Mouse (Mus musculus): ENCODE measurements around the gene Gm20403. TPM values are rescaled to one million over a fixed set of nuclear protein-coding genes. Genes with fewer than 3 reads are reported as not detected.

Gm20403 gene
- polyA plus RNA-seq, 1 experiment from 2014 or later = 0.36 TPM

GRCm38 (mm10) chr12:54985257-54986051 is 875 bp downstream of the Gm20403 start:
- peak overlapping the region; percentile 93 for H3K4me2 ChIP-seq (ENCODE audit: low read depth, low read length)
- H3K4me3 ChIP-seq (ENCODE audit: low read depth, low read length) = peak overlapping the region; percentile 92
- H3K9ac ChIP-seq (replicated peaks) = peak overlapping the region; percentile 88
- peak; percentile 73 for DNase-seq
- WGBS (ENCODE audit: insufficient replicate concordance) = 1% methylated on average over 79 of the region's 117 CpGs
- H3K27me3 ChIP-seq (ENCODE audit: insufficient read depth, low read length) = no peaks in the 10 kb centered on the region
- TF ChIP-seq EP300 (IDR thresholded peaks at IDR 0.05; ENCODE audit: low read depth) (no peak), CTCF (IDR thresholded peaks at IDR 0.05; ENCODE audit: low read depth) (no peak; the same call in 1 of the 2 replicates)
- H3K9me3 ChIP-seq (ENCODE audit: low read length) = no peaks in the 10 kb centered on the region
- ATAC-seq = peak; percentile 67
- H3K27ac ChIP-seq (ENCODE audit: low read depth) = peak overlapping the region; percentile 98
- H3K4me1 ChIP-seq (ENCODE audit: insufficient read depth) = peaks cover 18% of the 10 kb centered on the region
- H3K36me3 ChIP-seq (replicated peaks; ENCODE audit: insufficient read depth, low read length) = peaks cover 21% of the 10 kb centered on the region

- TF ChIP-seq EP300 (IDR thresholded peaks at IDR 0.05; ENCODE audit: low read depth) = no peak
- no peak for TF ChIP-seq CTCF (IDR thresholded peaks at IDR 0.05; ENCODE audit: low read depth)
- ATAC-seq (peak; percentile 78), DNase-seq (peak; percentile 84)
- Histone ChIP-seq H3K27ac (ENCODE audit: low read depth) (peak overlapping the region; percentile 98), H3K4me3 (ENCODE audit: low read depth, low read length) (peak overlapping the region; percentile 92), H3K4me2 (ENCODE audit: low read depth, low read length) (peak overlapping the region; percentile 93), H3K4me1 (ENCODE audit: insufficient read depth) (peaks cover 18% of the 10 kb centered on the region), H3K9ac (replicated peaks) (peak overlapping the region; percentile 88), H3K27me3 (ENCODE audit: insufficient read depth, low read length) (no peaks in the 10 kb centered on the region), H3K36me3 (replicated peaks; ENCODE audit: insufficient read depth, low read length) (peaks cover 27% of the 10 kb centered on the region), H3K9me3 (ENCODE audit: low read length) (no peaks in the 10 kb centered on the region)
- WGBS (ENCODE audit: insufficient replicate concordance) = under 1% methylated on average over 42 of the region's 42 CpGs
These were observed 1.6 kb downstream of the Gm20403 start for GRCm38 (mm10) chr12:54984701-54985256.

GRCm38 (mm10) chr12:54982935-54983715 is 3.2 kb downstream of the Gm20403 start:
- H3K27ac ChIP-seq (ENCODE audit: low read depth) = no peak overlapping the region; the same call in 1 of the 2 replicates

GRCm38 (mm10) chr12:54981962-54982361 is 4.4 kb downstream of the Gm20403 start:
- no peak overlapping the region for H3K9ac ChIP-seq (replicated peaks)
- 0 out of 2 replicates have a peak overlapping the region, but pooled peaks have one; percentile 22 for H3K4me2 ChIP-seq (ENCODE audit: low read depth, low read length)
- H3K9me3 ChIP-seq (ENCODE audit: low read length) = no peaks in the 10 kb centered on the region
- H3K36me3 ChIP-seq (replicated peaks; ENCODE audit: insufficient read depth, low read length) = peaks cover 38% of the 10 kb centered on the region
- WGBS (ENCODE audit: insufficient replicate concordance) = 82% methylated on average over 6 of the region's 6 CpGs
- no peak overlapping the region for H3K4me3 ChIP-seq (ENCODE audit: low read depth, low read length)
- H3K27ac ChIP-seq (ENCODE audit: low read depth) = no peak overlapping the region
- no peak for ATAC-seq
- no peak for DNase-seq
- H3K27me3 ChIP-seq (ENCODE audit: insufficient read depth, low read length) = no peaks in the 10 kb centered on the region
- TF ChIP-seq EP300 (IDR thresholded peaks at IDR 0.05; ENCODE audit: low read depth) (no peak), CTCF (IDR thresholded peaks at IDR 0.05; ENCODE audit: low read depth) (peak; percentile 26)
- peaks cover 18% of the 10 kb centered on the region for H3K4me1 ChIP-seq (ENCODE audit: insufficient read depth)

More at GRCm38 (mm10) chr12:54982935-54983715, 3.2 kb downstream of the Gm20403 start:
- no peaks in the 10 kb centered on the region for H3K9me3 ChIP-seq (ENCODE audit: low read length)
- DNase-seq (no peak), ATAC-seq (no peak)
- peaks cover 36% of the 10 kb centered on the region for H3K36me3 ChIP-seq (replicated peaks; ENCODE audit: insufficient read depth, low read length)
- WGBS (ENCODE audit: insufficient replicate concordance) = 76% methylated on average over 7 of the region's 7 CpGs
- no peak overlapping the region for H3K4me3 ChIP-seq (ENCODE audit: low read depth, low read length)
- 0 out of 2 replicates have a peak overlapping the region, but pooled peaks have one; percentile 14 for H3K4me2 ChIP-seq (ENCODE audit: low read depth, low read length)
- TF ChIP-seq CTCF (IDR thresholded peaks at IDR 0.05; ENCODE audit: low read depth) = no peak
- TF ChIP-seq EP300 (IDR thresholded peaks at IDR 0.05; ENCODE audit: low read depth) = no peak
- H3K27me3 ChIP-seq (ENCODE audit: insufficient read depth, low read length) = no peaks in the 10 kb centered on the region
- H3K4me1 ChIP-seq (ENCODE audit: insufficient read depth) = peaks cover 18% of the 10 kb centered on the region
- H3K9ac ChIP-seq (replicated peaks) = no peak overlapping the region

- Histone ChIP-seq H3K4me3 (ENCODE audit: low read depth, low read length) (no peak overlapping the region), H3K4me2 (ENCODE audit: low read depth, low read length) (peak overlapping the region; percentile 22; the same call in 1 of the 2 replicates)
These were observed 5.4 kb downstream of the Gm20403 start for GRCm38 (mm10) chr12:54980939-54981338.

More at GRCm38 (mm10) chr12:54980939-54981338, 5.4 kb downstream of the Gm20403 start:
- Histone ChIP-seq H3K27me3 (ENCODE audit: insufficient read depth, low read length) (no peaks in the 10 kb centered on the region), H3K36me3 (replicated peaks; ENCODE audit: insufficient read depth, low read length) (peaks cover 41% of the 10 kb centered on the region), H3K9me3 (ENCODE audit: low read length) (no peaks in the 10 kb centered on the region), H3K27ac (ENCODE audit: low read depth) (no peak overlapping the region; the same call in 1 of the 2 replicates), H3K4me1 (ENCODE audit: insufficient read depth) (peaks cover 18% of the 10 kb centered on the region), H3K9ac (replicated peaks) (0 out of 2 replicates have a peak overlapping the region, but pooled peaks have one; percentile 16)
- TF ChIP-seq CTCF (IDR thresholded peaks at IDR 0.05; ENCODE audit: low read depth) (no peak), EP300 (IDR thresholded peaks at IDR 0.05; ENCODE audit: low read depth) (no peak; the same call in 1 of the 2 replicates)
- no peak for DNase-seq
- no peak for ATAC-seq
- 80% methylated on average over 5 of the region's 5 CpGs for WGBS (ENCODE audit: insufficient replicate concordance)
